Mouse (Mus musculus): Measurements from ENCODE around the gene Gm45021. TPM values are rescaled to one million over a fixed set of nuclear protein-coding genes. Genes with fewer than 3 reads are reported as not detected.

Gm45021 gene
- polyA plus RNA-seq, 1 experiment from 2014 or later, result not detected

GRCm38 (mm10) chr6:48642764-48643292, 53.4 kb downstream of the Gm45021 start:
- WGBS, result 17% methylated on average over 4 of the region's 4 CpGs
- ATAC-seq, result peak; percentile 63; the same call in 1 of the 2 replicates

DNA sequence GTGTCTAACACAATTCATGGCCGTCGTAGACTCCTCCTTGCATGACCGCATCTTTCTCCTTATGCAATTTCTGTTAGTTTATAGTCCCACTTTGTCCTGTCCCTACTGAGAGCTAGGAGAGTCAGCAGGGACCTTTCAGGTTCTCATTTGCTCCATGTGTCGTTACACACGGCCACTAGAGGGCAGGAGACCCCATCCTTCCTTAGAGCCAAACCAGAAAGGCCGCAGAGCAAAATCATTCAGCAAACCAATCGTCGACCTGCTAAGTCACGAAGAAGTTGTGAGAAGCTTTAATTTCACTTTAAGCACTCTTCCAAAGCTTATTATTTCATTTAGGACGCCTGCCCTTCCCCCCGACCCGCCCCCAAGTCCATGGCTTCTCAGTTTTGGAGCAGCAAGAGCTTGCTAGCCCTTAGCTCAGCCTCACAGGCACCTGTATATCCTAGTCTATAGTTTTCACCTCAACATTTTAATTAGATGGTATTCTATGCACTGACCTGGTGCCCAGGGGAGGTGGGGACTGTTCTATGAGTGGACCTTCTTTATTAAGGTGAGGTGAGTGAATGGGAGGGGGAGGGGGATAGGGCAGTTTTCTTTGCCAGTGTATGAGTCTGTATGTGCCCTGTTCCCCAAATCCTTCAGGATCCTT, 56.4 kb downstream of the Gm45021 start:
- no peak overlapping the region for H3K27ac ChIP-seq
- H3K4me1 ChIP-seq, result no peaks in the 10 kb centered on the region
- no peak overlapping the region for H3K4me3 ChIP-seq
- ATAC-seq, result no peak
- no peak overlapping the region for H3K4me2 ChIP-seq
- H3K9ac ChIP-seq, result no peak overlapping the region
- H3K9me3 ChIP-seq (replicated peaks), result no peaks in the 10 kb centered on the region
- no peaks in the 10 kb centered on the region for H3K27me3 ChIP-seq
- H3K36me3 ChIP-seq (ENCODE audit: poor library complexity, severe bottlenecking), result no peaks in the 10 kb centered on the region
- WGBS, result 12% methylated on average over 12 of the region's 12 CpGs

More at GRCm38 (mm10) chr6:48642764-48643292, 53.4 kb downstream of the Gm45021 start:
- Histone ChIP-seq H3K4me3 (no peak overlapping the region), H3K9me3 (replicated peaks) (no peaks in the 10 kb centered on the region), H3K4me1 (no peaks in the 10 kb centered on the region), H3K9ac (no peak overlapping the region), H3K36me3 (ENCODE audit: poor library complexity, severe bottlenecking) (no peaks in the 10 kb centered on the region), H3K4me2 (no peak overlapping the region), H3K27ac (no peak overlapping the region), H3K27me3 (no peaks in the 10 kb centered on the region)

DNA sequence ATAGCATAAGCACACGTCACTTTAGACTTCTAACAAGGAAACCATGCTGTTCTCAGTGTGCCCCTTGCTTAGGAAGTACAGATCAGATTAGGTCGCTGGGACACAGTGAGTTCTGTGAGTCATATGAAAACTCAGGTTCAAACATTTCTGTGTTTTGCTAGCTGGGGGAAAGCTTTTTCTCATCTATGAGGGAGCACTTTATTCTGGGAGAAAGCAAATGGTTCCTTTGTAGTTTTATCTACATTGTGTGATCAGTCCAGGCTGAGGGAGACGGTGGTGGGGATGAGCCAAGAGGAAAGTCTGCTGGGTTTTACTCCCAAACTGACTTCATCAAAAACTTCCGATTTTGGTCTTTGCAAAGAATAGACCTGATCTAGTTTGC, 56.9 kb downstream of the Gm45021 start:
- no peak overlapping the region for H3K4me3 ChIP-seq
- H3K9ac ChIP-seq, result no peak overlapping the region
- no peak overlapping the region for H3K27ac ChIP-seq
- no peaks in the 10 kb centered on the region for H3K9me3 ChIP-seq (replicated peaks)
- H3K27me3 ChIP-seq, result no peaks in the 10 kb centered on the region
- H3K4me2 ChIP-seq, result no peak overlapping the region
- no peak for ATAC-seq
- 82% methylated on average over 4 of the region's 4 CpGs for WGBS
- H3K4me1 ChIP-seq, result no peaks in the 10 kb centered on the region
- H3K36me3 ChIP-seq (ENCODE audit: poor library complexity, severe bottlenecking), result no peaks in the 10 kb centered on the region

- no peak for ATAC-seq
- Histone ChIP-seq H3K9me3 (replicated peaks) (no peaks in the 10 kb centered on the region), H3K4me1 (no peaks in the 10 kb centered on the region), H3K27me3 (no peaks in the 10 kb centered on the region), H3K4me3 (no peak within 1 kb of the TSS), H3K4me2 (no peak within 1 kb of the TSS), H3K27ac (no peak within 1 kb of the TSS), H3K9ac (no peak within 1 kb of the TSS), H3K36me3 (ENCODE audit: poor library complexity, severe bottlenecking) (no peaks in the 10 kb centered on the region)
- 57% methylated on average over 3 of the region's 3 CpGs for WGBS
Measured at GRCm38 (mm10) chr6:48646995-48647394, 57.6 kb downstream of the Gm45021 start, which contains the start of gene Gimap8. Gimap8 (plus strand) TSS chr6:48647234.

DNA sequence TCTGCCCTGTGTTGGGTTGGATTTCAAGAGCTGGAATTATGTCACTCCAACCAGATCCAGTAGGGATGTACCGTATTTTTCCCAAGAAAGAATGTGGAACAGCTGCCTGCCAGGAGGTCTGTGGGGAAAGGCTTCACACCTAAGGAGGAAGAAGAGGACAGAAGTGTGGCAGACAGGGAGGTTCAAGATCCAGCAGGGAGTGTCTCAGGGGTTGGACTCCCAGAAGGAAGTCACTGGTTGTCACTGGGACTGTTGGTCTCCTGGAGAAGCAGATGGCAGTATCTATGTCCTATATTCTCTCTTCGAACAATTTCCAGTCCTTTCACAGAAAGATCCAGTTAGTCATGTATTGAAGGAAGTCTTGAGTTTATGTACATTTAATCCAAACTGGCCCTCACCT, 58.2 kb downstream of the Gm45021 start:
- H3K27ac ChIP-seq, result no peak overlapping the region
- no peaks in the 10 kb centered on the region for H3K4me1 ChIP-seq
- no peaks in the 10 kb centered on the region for H3K9me3 ChIP-seq (replicated peaks)
- 95% methylated on average over 2 of the region's 2 CpGs for WGBS
- no peak for ATAC-seq
- no peak overlapping the region for H3K9ac ChIP-seq
- no peaks in the 10 kb centered on the region for H3K27me3 ChIP-seq
- H3K4me2 ChIP-seq, result no peak overlapping the region
- no peak overlapping the region for H3K4me3 ChIP-seq
- H3K36me3 ChIP-seq (ENCODE audit: poor library complexity, severe bottlenecking), result no peaks in the 10 kb centered on the region

- no peak overlapping the region for H3K4me3 ChIP-seq
- H3K27ac ChIP-seq, result no peak overlapping the region
- WGBS, result 81% methylated on average over 4 of the region's 4 CpGs
- H3K9me3 ChIP-seq (replicated peaks), result no peaks in the 10 kb centered on the region
- no peaks in the 10 kb centered on the region for H3K27me3 ChIP-seq
- no peak overlapping the region for H3K4me2 ChIP-seq
- H3K4me1 ChIP-seq, result no peaks in the 10 kb centered on the region
- H3K36me3 ChIP-seq (ENCODE audit: poor library complexity, severe bottlenecking), result no peaks in the 10 kb centered on the region
- no peak for ATAC-seq
- no peak overlapping the region for H3K9ac ChIP-seq
Measured at GRCm38 (mm10) chr6:48648779-48649178, 59.4 kb downstream of the Gm45021 start.

GRCm38 (mm10) chr6:48650041-48650440, 60.6 kb downstream of the Gm45021 start:
- WGBS, result 89% methylated on average over 9 of the region's 9 CpGs
- Histone ChIP-seq H3K9me3 (replicated peaks) (no peaks in the 10 kb centered on the region), H3K27ac (no peak overlapping the region), H3K4me2 (no peak overlapping the region), H3K9ac (no peak overlapping the region), H3K4me1 (no peaks in the 10 kb centered on the region), H3K4me3 (no peak overlapping the region), H3K36me3 (ENCODE audit: poor library complexity, severe bottlenecking) (no peaks in the 10 kb centered on the region), H3K27me3 (no peaks in the 10 kb centered on the region)
- ATAC-seq, result no peak

GRCm38 (mm10) chr6:48658721-48659120, 69.3 kb downstream of the Gm45021 start:
- Histone ChIP-seq H3K4me2 (no peak overlapping the region), H3K9ac (no peak overlapping the region), H3K27ac (no peak overlapping the region), H3K4me3 (no peak overlapping the region), H3K36me3 (ENCODE audit: poor library complexity, severe bottlenecking) (no peaks in the 10 kb centered on the region), H3K27me3 (no peaks in the 10 kb centered on the region), H3K9me3 (replicated peaks) (no peaks in the 10 kb centered on the region), H3K4me1 (no peaks in the 10 kb centered on the region)
- 93% methylated on average over 5 of the region's 5 CpGs for WGBS
- ATAC-seq, result no peak

Other genes starting within 250 kb of the Gm45021 start
- gene Krba1, start 194.0 kb upstream of the Gm45021 start, polyA plus RNA-seq (2015; fragmentation: Nextera tagmentation; extraction: Ambion mirVana), result 21.1 and 25.4 TPM in 2 replicates
- 23.9 and 25.6 TPM in 2 replicates for gene Zfp467, start 143.8 kb upstream of the Gm45021 start, polyA plus RNA-seq (2015; fragmentation: Nextera tagmentation; extraction: Ambion mirVana)
- 0.24 and 0.25 TPM in 2 replicates for gene Sspo, start 141.4 kb upstream of the Gm45021 start, polyA plus RNA-seq (2015; fragmentation: Nextera tagmentation; extraction: Ambion mirVana)
- 122 and 137 TPM in 2 replicates for gene Atp6v0e2, start 52.0 kb upstream of the Gm45021 start, polyA plus RNA-seq (2015; fragmentation: Nextera tagmentation; extraction: Ambion mirVana)
- gene Lrrc61, start 34.8 kb upstream of the Gm45021 start, polyA plus RNA-seq (2015; fragmentation: Nextera tagmentation; extraction: Ambion mirVana), result 12.5 and 13.4 TPM in 2 replicates
- 1.8 and 2.5 TPM in 2 replicates for gene Rarres2, start 16.8 kb upstream of the Gm45021 start, polyA plus RNA-seq (2015; fragmentation: Nextera tagmentation; extraction: Ambion mirVana)
- gene Repin1, start 4.3 kb downstream of the Gm45021 start, polyA plus RNA-seq (2015; fragmentation: Nextera tagmentation; extraction: Ambion mirVana), result 35.8 and 38.8 TPM in 2 replicates
- gene Gm44965, start 4.3 kb downstream of the Gm45021 start, polyA plus RNA-seq (2015; fragmentation: Nextera tagmentation; extraction: Ambion mirVana), result 1.7 TPM in 1 of 2 replicates, not detected in the other
- gene Zfp775, start 12.5 kb downstream of the Gm45021 start, polyA plus RNA-seq (2015; fragmentation: Nextera tagmentation; extraction: Ambion mirVana), result 13.4 and 13.8 TPM in 2 replicates
- 3.1 and 5.4 TPM in 2 replicates for gene AI854703, start 37.2 kb downstream of the Gm45021 start, polyA plus RNA-seq (2015; fragmentation: Nextera tagmentation; extraction: Ambion mirVana)
- gene Gimap8, start 57.6 kb downstream of the Gm45021 start, polyA plus RNA-seq (2015; fragmentation: Nextera tagmentation; extraction: Ambion mirVana), result 0.19 and 0.28 TPM in 2 replicates
- 1.7 and 2.7 TPM in 2 replicates for gene Gimap9, start 86.5 kb downstream of the Gm45021 start, polyA plus RNA-seq (2015; fragmentation: Nextera tagmentation; extraction: Ambion mirVana)
- 1.9 and 2.2 TPM in 2 replicates for gene Gimap4, start 94.9 kb downstream of the Gm45021 start, polyA plus RNA-seq (2015; fragmentation: Nextera tagmentation; extraction: Ambion mirVana)
- 4.8 and 5.1 TPM in 2 replicates for gene Gimap6, start 118.6 kb downstream of the Gm45021 start, polyA plus RNA-seq (2015; fragmentation: Nextera tagmentation; extraction: Ambion mirVana)
- 0.70 and 0.71 TPM in 2 replicates for gene Gm28053, start 129.0 kb downstream of the Gm45021 start, polyA plus RNA-seq (2015; fragmentation: Nextera tagmentation; extraction: Ambion mirVana)
- not detected in 2 replicates for gene Gimap7, start 129.0 kb downstream of the Gm45021 start, polyA plus RNA-seq (2015; fragmentation: Nextera tagmentation; extraction: Ambion mirVana)
- 3.4 and 4.1 TPM in 2 replicates for gene Gimap1, start 149.4 kb downstream of the Gm45021 start, polyA plus RNA-seq (2015; fragmentation: Nextera tagmentation; extraction: Ambion mirVana)
- gene Gimap5, start 156.6 kb downstream of the Gm45021 start, polyA plus RNA-seq (2015; fragmentation: Nextera tagmentation; extraction: Ambion mirVana), result 0.91 and 1.1 TPM in 2 replicates
- gene Gimap3, start 181.2 kb downstream of the Gm45021 start, polyA plus RNA-seq (2015; fragmentation: Nextera tagmentation; extraction: Ambion mirVana), result not detected in 2 replicates

All from forebrain, embryonic 13.5 days (tissue).